Mouse (Mus musculus) megakaryocyte, embryonic 14.5 days (primary cell): Measurements from ENCODE around the gene Vps52. TPM values are rescaled to one million over a fixed set of nuclear protein-coding genes. Genes with fewer than 3 reads are reported as not detected.

ENCODE experiments used
- H3K27me3 ChIP-seq: replicated peaks from 2 replicates; pipeline ENCODE3; 2012; ENCODE audit warnings: inconsistent platforms
- H3K36me3 ChIP-seq: replicated peaks from 2 replicates; pipeline ENCODE3; 2012; ENCODE audit warnings: low read length, inconsistent platforms, mixed read lengths
- H3K4me1 ChIP-seq: 2 replicates; pipeline ENCODE4 v1.6.1; 2012; ENCODE audit warnings: inconsistent platforms
- H3K4me3 ChIP-seq: replicated peaks from 2 replicates; pipeline ENCODE3; 2012; ENCODE audit warnings: moderate library complexity, mild to moderate bottlenecking, inconsistent platforms
- H3K9me3 ChIP-seq: 2 replicates; pipeline ENCODE4 v1.6.1; 2012; ENCODE audit warnings: inconsistent platforms
- FLI1 ChIP-seq: IDR thresholded peaks from 2 replicates; pipeline ENCODE4 v1.6.1; 2012; ENCODE audit warnings: low read length, inconsistent platforms, mixed read lengths
- GATA1 ChIP-seq: IDR thresholded peaks from 3 replicates; pipeline ENCODE4 v1.6.1; 2012; ENCODE audit warnings: mixed read lengths, low read length, inconsistent platforms, borderline replicate concordance
- polyA plus RNA-seq: library from polyadenylated mRNA; stranded (reverse); fragments of >175 nt; gene quantifications from 2 replicates; pipeline ENCODE4 v1.2.3, GENCODE M21; 2012; ENCODE audit warnings: low replicate concordance; ENCODE audit not compliant: insufficient read depth

Gene Vps52
- polyA plus RNA-seq, 1 experiment = 75.8 TPM

DNA sequence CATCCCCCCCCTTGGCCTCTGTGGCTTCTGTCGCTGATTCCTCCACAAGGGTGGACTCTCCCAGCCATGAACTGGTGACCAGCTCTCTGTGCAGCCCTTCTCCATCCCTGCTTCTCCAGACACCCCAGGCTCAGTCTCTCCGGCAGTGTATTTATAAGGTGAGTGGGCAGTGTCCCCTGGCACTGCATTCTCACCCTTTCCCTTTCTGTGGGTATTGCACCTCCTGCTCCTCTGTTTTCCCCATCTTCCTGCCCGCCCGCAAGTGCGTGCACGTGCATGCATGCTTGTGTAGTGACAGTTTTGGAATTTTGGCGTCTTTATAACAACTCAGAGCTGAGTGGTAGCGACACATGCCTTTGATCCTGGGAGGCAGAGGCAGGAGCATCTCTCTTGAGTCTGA lies 41.7 kb upstream of the Vps52 start:
- no peaks in the 10 kb centered on the region for H3K27me3 ChIP-seq
- H3K4me1 ChIP-seq = peaks cover 84% of the 10 kb centered on the region
- peaks cover 69% of the 10 kb centered on the region for H3K36me3 ChIP-seq
- H3K4me3 ChIP-seq = peak overlapping the region; percentile 18
- TF ChIP-seq FLI1 (no peak), GATA1 (no peak)
- 0 out of 2 replicates have a peak, but pooled peaks cover 5% of the 10 kb centered on the region for H3K9me3 ChIP-seq

DNA sequence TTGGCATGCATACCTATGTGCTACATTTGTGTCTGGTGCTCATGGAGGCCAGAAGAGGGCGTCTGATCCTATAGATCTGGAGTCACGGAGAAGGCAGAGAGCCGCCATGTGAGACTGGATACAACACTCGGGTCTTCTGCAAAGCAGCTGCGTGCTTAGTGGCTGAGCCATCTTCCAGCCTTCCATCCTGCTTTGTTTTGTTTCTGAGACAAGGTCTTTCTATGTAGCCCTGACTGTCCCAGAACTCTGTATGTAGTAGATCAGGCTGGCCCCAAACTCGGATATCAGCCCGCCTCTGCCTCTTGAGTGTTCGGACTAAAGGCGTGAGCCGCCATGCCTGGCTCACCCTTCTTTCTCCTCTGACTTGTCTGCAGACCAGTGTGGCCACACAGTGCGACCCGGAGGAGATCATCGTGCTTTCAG lies 40.6 kb upstream of the Vps52 start:
- Histone ChIP-seq H3K36me3 (peaks cover 69% of the 10 kb centered on the region), H3K4me1 (peaks cover 83% of the 10 kb centered on the region), H3K27me3 (no peaks in the 10 kb centered on the region), H3K4me3 (peak overlapping the region; percentile 78), H3K9me3 (0 out of 2 replicates have a peak, but pooled peaks cover 5% of the 10 kb centered on the region)
- TF ChIP-seq GATA1 (no peak), FLI1 (no peak)

DNA sequence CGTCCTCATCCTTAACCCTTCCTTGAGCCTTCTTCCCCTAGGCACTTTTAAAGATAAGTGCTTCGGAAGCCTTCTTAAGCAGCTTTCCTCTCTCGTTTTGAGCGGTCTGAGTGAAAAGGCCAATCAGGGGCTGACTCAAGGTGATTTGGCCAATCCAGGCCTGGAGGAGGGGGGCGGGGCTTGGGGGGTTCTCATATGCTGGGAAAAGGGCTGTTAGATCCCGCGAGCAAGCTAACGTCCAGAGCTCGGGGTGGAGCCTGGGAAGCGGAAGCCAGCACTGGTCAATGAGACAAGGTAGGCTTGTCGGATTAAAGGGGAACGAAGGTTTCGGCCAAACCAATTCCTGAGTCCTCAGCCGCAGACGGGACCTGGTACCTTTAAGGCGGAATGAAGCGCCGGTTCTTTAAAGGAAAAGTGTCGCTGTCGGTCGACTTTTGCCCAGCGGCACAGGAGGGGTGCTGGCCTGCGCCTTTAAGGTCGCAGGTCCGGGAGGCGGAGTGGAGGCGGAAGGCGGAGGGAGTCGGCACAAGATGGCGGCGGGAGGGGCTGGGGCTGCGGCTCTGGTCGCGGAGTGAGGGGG lies 39.9 kb upstream of the Vps52 start, which contains the start of the genes Tapbp and Zbtb22:
TSS of gene Tapbp (plus strand) at position 229 of the 580 bp plus-strand sequence.
TSS of gene Zbtb22 (plus strand) at position 234 of the 580 bp plus-strand sequence.
- peaks cover 65% of the 10 kb centered on the region for H3K36me3 ChIP-seq

GRCm38 (mm10) chr17:33916294-33916693 lies 39.3 kb upstream of the Vps52 start:
- TF ChIP-seq FLI1 = no peak
- TF ChIP-seq GATA1 = no peak
- H3K9me3 ChIP-seq = 0 out of 2 replicates have a peak, but pooled peaks cover 5% of the 10 kb centered on the region
- H3K27me3 ChIP-seq = no peaks in the 10 kb centered on the region
- peaks cover 65% of the 10 kb centered on the region for H3K36me3 ChIP-seq
- peak overlapping the region; percentile 93 for H3K4me3 ChIP-seq
- H3K4me1 ChIP-seq = peaks cover 77% of the 10 kb centered on the region

More for the DNA sequence above, 39.9 kb upstream of the Vps52 start, which contains the start of the genes Tapbp and Zbtb22:
- H3K4me1 ChIP-seq = peaks cover 77% of the 10 kb centered on the region
- H3K27me3 ChIP-seq = no peaks in the 10 kb centered on the region
- TF ChIP-seq FLI1 (no peak), GATA1 (no peak)
- H3K9me3 ChIP-seq = 0 out of 2 replicates have a peak, but pooled peaks cover 5% of the 10 kb centered on the region
- peak within 1 kb of the TSS; percentile 93 for H3K4me3 ChIP-seq

- Histone ChIP-seq H3K9me3 (0 out of 2 replicates have a peak, but pooled peaks cover 5% of the 10 kb centered on the region), H3K4me1 (peaks cover 77% of the 10 kb centered on the region), H3K4me3 (peak overlapping the region; percentile 93), H3K27me3 (no peaks in the 10 kb centered on the region), H3K36me3 (peaks cover 65% of the 10 kb centered on the region)
- no peak for TF ChIP-seq FLI1
These were observed 38.6 kb upstream of the Vps52 start for GRCm38 (mm10) chr17:33916847-33917655.

- H3K36me3 ChIP-seq = peaks cover 65% of the 10 kb centered on the region
- H3K27me3 ChIP-seq = no peaks in the 10 kb centered on the region
- peak overlapping the region; percentile 93 for H3K4me3 ChIP-seq
- TF ChIP-seq GATA1 = no peak
- no peak for TF ChIP-seq FLI1
- H3K9me3 ChIP-seq = 0 out of 2 replicates have a peak, but pooled peaks cover 5% of the 10 kb centered on the region
- H3K4me1 ChIP-seq = peaks cover 77% of the 10 kb centered on the region
These were observed 37.8 kb upstream of the Vps52 start for GRCm38 (mm10) chr17:33917656-33918292.

DNA sequence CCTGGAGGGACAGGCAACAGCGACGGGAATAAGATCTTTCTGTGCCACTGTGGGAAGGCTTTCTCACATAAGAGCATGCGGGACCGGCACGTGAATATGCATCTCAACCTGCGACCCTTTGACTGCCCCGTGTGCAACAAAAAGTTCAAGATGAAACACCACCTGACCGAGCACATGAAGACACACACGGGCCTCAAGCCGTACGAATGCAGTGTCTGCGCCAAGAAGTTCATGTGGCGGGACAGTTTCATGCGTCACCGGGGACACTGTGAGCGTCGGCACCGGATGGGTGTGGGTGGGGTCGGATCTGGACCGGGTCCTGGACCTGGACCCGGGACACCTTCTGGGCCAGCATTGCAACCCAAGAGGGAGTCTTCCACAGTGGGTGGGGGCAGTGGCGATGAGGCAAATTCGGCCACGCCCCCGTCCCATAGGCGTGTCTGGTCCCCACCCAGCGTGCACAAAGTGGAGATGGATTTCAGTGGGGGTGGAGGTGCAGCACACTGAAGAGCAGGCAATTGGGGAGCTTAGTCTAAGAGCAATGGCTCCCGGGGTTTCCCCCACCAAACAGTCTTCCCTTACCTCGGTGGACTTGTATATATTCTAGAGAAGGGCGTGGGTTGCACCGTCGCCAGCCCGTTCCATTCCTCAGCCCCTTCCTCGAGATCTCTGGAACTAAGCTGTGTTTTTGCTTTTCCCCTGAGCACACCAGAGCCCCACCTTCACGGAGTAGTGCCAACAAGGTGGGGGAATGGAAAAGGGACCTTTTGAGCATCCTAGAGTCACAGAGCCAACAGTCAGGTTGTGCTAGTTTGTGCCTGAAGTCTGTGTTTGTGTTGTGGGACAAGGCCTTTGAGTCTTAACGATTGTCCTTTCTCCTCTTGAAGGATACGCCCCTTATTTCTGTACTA lies 37.1 kb upstream of the Vps52 start:
- Histone ChIP-seq H3K36me3 (peaks cover 64% of the 10 kb centered on the region), H3K9me3 (0 out of 2 replicates have a peak, but pooled peaks cover 5% of the 10 kb centered on the region), H3K4me1 (peaks cover 72% of the 10 kb centered on the region), H3K4me3 (peak overlapping the region; percentile 93), H3K27me3 (no peaks in the 10 kb centered on the region)
- TF ChIP-seq FLI1 (no peak), GATA1 (no peak)

- Histone ChIP-seq H3K4me1 (peaks cover 69% of the 10 kb centered on the region), H3K9me3 (0 out of 2 replicates have a peak, but pooled peaks cover 5% of the 10 kb centered on the region), H3K36me3 (peaks cover 63% of the 10 kb centered on the region), H3K4me3 (peak overlapping the region; percentile 93), H3K27me3 (no peaks in the 10 kb centered on the region)
- TF ChIP-seq GATA1 (no peak), FLI1 (no peak)
These were observed 36.0 kb upstream of the Vps52 start for GRCm38 (mm10) chr17:33919351-33920281.
